Comparison of ENCODE assay signal across 18 mouse cellular contexts in the genomic region with DNA sequence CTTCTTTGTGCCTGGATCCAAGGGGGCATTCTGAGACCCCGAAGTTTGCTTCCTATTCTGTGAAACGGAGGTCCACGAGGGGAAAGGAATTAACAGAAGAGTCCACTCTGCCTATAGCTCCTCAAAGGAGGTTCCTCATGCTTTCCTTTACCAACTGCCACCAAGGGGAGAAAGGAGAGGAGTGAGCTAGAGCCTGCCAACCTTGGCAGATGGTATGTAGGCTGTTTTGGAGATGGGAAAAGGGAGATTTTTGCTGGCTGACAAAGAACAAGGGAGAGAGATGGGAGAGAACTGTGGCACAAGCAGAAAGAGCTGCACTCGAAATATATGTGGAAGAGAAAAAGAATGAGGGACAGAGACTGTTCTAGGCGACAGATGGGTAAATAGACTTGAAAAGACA. TPM values are rescaled to one million over a fixed set of nuclear protein-coding genes. Genes with fewer than 3 reads are reported as not detected.
A peak's percentile ranks its signal among the peaks of the same experiment; 100 is the strongest.
DNase-seq lines count a peak whose midpoint lies in the region; ATAC-seq lines count a peak whose summit lies in the region.
"Had no signal": no experiment of that assay in that cellular context is flagged by ENCODE, and none has a peak within 500 bp of the region (broad histone marks: within the 10 kb centered on the region; RNA-seq: fewer than 3 reads in every experiment).

No protein-coding gene starts in this region.

- intact Hi-C loops in left cerebral cortex, postnatal 4 days (cut with DNase I): no loop called here

- peak; percentile 95 for ATAC-seq in cerebellum, adult (ENCODE audit: insufficient number of reproducible peaks, low FRiP score, low TSS enrichment)
- no peak for ATAC-seq in neural tube, embryonic 15.5 days (ENCODE audit: low FRiP score)
- ATAC-seq in granulocyte monocyte progenitor cell, adult 5-6 weeks (replicated peaks; ENCODE audit: poor library complexity, severe bottlenecking): no peak
- ATAC-seq: inflammation-experienced regulatory T-cells, adult 6 months; Patski had no signal

- H3K27me3 ChIP-seq in embryonic facial prominence, embryonic 10.5 days (replicated peaks; ENCODE audit: low read depth, poor library complexity, severe bottlenecking): no peaks in the 10 kb centered on the region
- no peaks in the 10 kb centered on the region for H3K27me3 ChIP-seq in neural tube, embryonic 15.5 days (replicated peaks)
- H3K27me3 ChIP-seq: embryonic facial prominence, embryonic 13.5 days; heart, embryonic 12.5 days; midbrain, embryonic 12.5 days had no signal

- no peaks in the 10 kb centered on the region for H3K36me3 ChIP-seq in embryonic facial prominence, embryonic 10.5 days (replicated peaks)
- H3K36me3 ChIP-seq in neural tube, embryonic 15.5 days: no peaks in the 10 kb centered on the region
- H3K36me3 ChIP-seq: embryonic facial prominence, embryonic 13.5 days; heart, embryonic 12.5 days; midbrain, embryonic 12.5 days had no signal

- 84% methylated on average over 5 of the region's 5 CpGs for WGBS in embryonic facial prominence, embryonic 10.5 days
- WGBS in neural tube, embryonic 15.5 days: 78% methylated on average over 5 of the region's 5 CpGs

- no peak for DNase-seq in cerebellum, postnatal 4 days (ENCODE audit: low spot score in 2 of 2)
- peak; percentile 72 to 77 for DNase-seq in cerebellum, postnatal 25 days
- DNase-seq in layer of hippocampus, adult 9-11 months: peak; percentile 81
- DNase-seq in left cerebral cortex, postnatal 4 days: peak; percentile 8
- DNase-seq in embryonic facial prominence, embryonic 10.5 days (ENCODE audit: low spot score): no peak
- DNase-seq: gastrocnemius, postnatal 10 days; heart, postnatal 4 days; kidney, postnatal 10 days; spleen, adult 18-20 months had no signal

- H3K4me1 ChIP-seq in embryonic facial prominence, embryonic 10.5 days: no peaks in the 10 kb centered on the region
- no peaks in the 10 kb centered on the region for H3K4me1 ChIP-seq in neural tube, embryonic 15.5 days
- H3K4me1 ChIP-seq: heart, embryonic 12.5 days had no signal

- H3K4me2 ChIP-seq in neural tube, embryonic 15.5 days: no peak overlapping the region
- H3K4me2 ChIP-seq: embryonic facial prominence, embryonic 13.5 days; heart, embryonic 12.5 days; midbrain, embryonic 12.5 days had no signal

- H3K9me3 ChIP-seq in embryonic facial prominence, embryonic 10.5 days: no peaks in the 10 kb centered on the region
- H3K9me3 ChIP-seq in neural tube, embryonic 15.5 days (replicated peaks): no peaks in the 10 kb centered on the region
- H3K9me3 ChIP-seq: embryonic facial prominence, embryonic 13.5 days; heart, embryonic 12.5 days; midbrain, embryonic 12.5 days had no signal

- H3K27ac ChIP-seq in embryonic facial prominence, embryonic 10.5 days (replicated peaks): no peak overlapping the region
- no peak overlapping the region for H3K27ac ChIP-seq in neural tube, embryonic 15.5 days (replicated peaks)
- H3K27ac ChIP-seq: embryonic facial prominence, embryonic 13.5 days; liver, embryonic 14.5 days; midbrain, embryonic 12.5 days had no signal

- H3K4me3 ChIP-seq in embryonic facial prominence, embryonic 10.5 days: no peak overlapping the region
- no peak overlapping the region for H3K4me3 ChIP-seq in neural tube, embryonic 15.5 days (replicated peaks)
- H3K4me3 ChIP-seq: embryonic facial prominence, embryonic 13.5 days; heart, embryonic 12.5 days; midbrain, embryonic 12.5 days had no signal

- H3K9ac ChIP-seq in neural tube, embryonic 15.5 days (replicated peaks): no peak overlapping the region
- H3K9ac ChIP-seq: embryonic facial prominence, embryonic 13.5 days; heart, embryonic 12.5 days; liver, embryonic 14.5 days; midbrain, embryonic 12.5 days had no signal

RNA-seq across cellular contexts. Expression of a gene that starts 28.0 kb away (rescaled TPM):
- total RNA-seq in left cerebral cortex, postnatal 4 days (2021): 10 to 100 TPM; 50.7 to 59.4 TPM
- polyA plus RNA-seq in embryonic facial prominence, embryonic 10.5 days (2016; fragmentation: Nextera tagmentation; extraction: Ambion mirVana): 0.73 and 1.1 TPM in 2 replicates
- polyA plus RNA-seq in neural tube, embryonic 15.5 days (2015; fragmentation: Nextera tagmentation; extraction: Ambion mirVana): 24.9 and 27.0 TPM in 2 replicates
- total RNA-seq in granulocyte monocyte progenitor cell, adult 5-6 weeks (2014; fragmentation: Nextera tagmentation): not detected in 2 replicates
- total RNA-seq in granulocyte monocyte progenitor cell, adult 5-6 weeks (2017): not detected in 2 replicates
- polyA plus RNA-seq: inflammation-experienced regulatory T-cells, adult 6 months; liver, embryonic 14.5 days; Patski had no signal

RNA-seq across cellular contexts. Expression of a gene that starts 33.9 kb away (rescaled TPM):
- 100 to 1,000 TPM; 166 to 167 TPM for total RNA-seq in left cerebral cortex, postnatal 4 days (2021)
- 4.1 and 5.2 TPM in 2 replicates for polyA plus RNA-seq in embryonic facial prominence, embryonic 10.5 days (2016; fragmentation: Nextera tagmentation; extraction: Ambion mirVana)
- 34.3 and 39.5 TPM in 2 replicates for polyA plus RNA-seq in neural tube, embryonic 15.5 days (2015; fragmentation: Nextera tagmentation; extraction: Ambion mirVana)
- total RNA-seq in granulocyte monocyte progenitor cell, adult 5-6 weeks (2014; fragmentation: Nextera tagmentation): not detected in 2 replicates
- total RNA-seq in granulocyte monocyte progenitor cell, adult 5-6 weeks (2017): not detected in 2 replicates
- polyA plus RNA-seq: inflammation-experienced regulatory T-cells, adult 6 months; Patski had no signal

Comparison
In these comparisons a context has a peak if more than half of its experiments do, and no peak if none do; other contexts are left out.
1. DNase-seq: peak in cerebellum, postnatal 25 days (2 of 2), layer of hippocampus, adult 9-11 months (single experiment) and left cerebral cortex, postnatal 4 days (single experiment); none in cerebellum, postnatal 4 days (0 of 2) and embryonic facial prominence, embryonic 10.5 days (single experiment).
2. RNA of a gene that starts 28.0 kb away (total RNA-seq): 50.7 to 59.4 TPM in left cerebral cortex, postnatal 4 days; not detected in granulocyte monocyte progenitor cell, adult 5-6 weeks; every median in the first group is over 10 times any median in the second.
3. RNA of a gene that starts 33.9 kb away (total RNA-seq): 166 to 167 TPM in left cerebral cortex, postnatal 4 days; not detected in granulocyte monocyte progenitor cell, adult 5-6 weeks; every median in the first group is over 100 times any median in the second.